Mouse (Mus musculus) heart, adult 18-20 months (tissue): Measurements from ENCODE around the gene Cryba4. TPM values are rescaled to one million over a fixed set of nuclear protein-coding genes. Genes with fewer than 3 reads are reported as not detected.

Experiments used
- DNase-seq, 2 experiments: peaks; one replicate each; pipeline ENCODE4 v3.0.0; 2021 to 2022; ENCODE audit warnings: mixed read lengths in 1 of 2
- total RNA-seq, 2 experiments: library from RNA; stranded (reverse); gene quantifications; 2 replicates each; pipeline ENCODE4 v1.2.3; 2021

Gene Cryba4
- total RNA-seq, 2 experiments from 2014 or later = 5.7 to 6.6 TPM

- no peak for DNase-seq
These were observed 45.6 kb downstream of the Cryba4 start for GRCm38 (mm10) chr5:112206543-112207255.

- no peak for DNase-seq
These were observed 52.7 kb downstream of the Cryba4 start for GRCm38 (mm10) chr5:112199656-112200055.

Other genes starting within 250 kb of the Cryba4 start
- gene Crybb1, start 3.3 kb upstream of the Cryba4 start, total RNA-seq = 1 to 10 TPM; 2.0 to 3.1 TPM
- gene Tpst2, start 24.2 kb upstream of the Cryba4 start, total RNA-seq = 10 to 100 TPM; 47.1 to 50.0 TPM
- gene Tfip11, start 73.8 kb upstream of the Cryba4 start, total RNA-seq = 10 to 100 TPM; 20.5 to 20.8 TPM
- 10 to 100 TPM in 1 of 2 experiments, 1 to 10 TPM in 1; 6.8 to 10.0 TPM for gene Srrd, start 90.5 kb upstream of the Cryba4 start, total RNA-seq
- 10 to 100 TPM; 10.5 to 12.4 TPM for gene Hps4, start 90.6 kb upstream of the Cryba4 start, total RNA-seq
- not detected for gene Gm6583, start 103.5 kb upstream of the Cryba4 start, total RNA-seq
- gene Asphd2, start 142.3 kb upstream of the Cryba4 start, total RNA-seq = under 1 TPM; 0.42 to 0.87 TPM
- not detected for gene Gm6588, start 196.9 kb upstream of the Cryba4 start, total RNA-seq